Mouse (Mus musculus): Measurements from ENCODE around the gene Lrrc8d. TPM values are rescaled to one million over a fixed set of nuclear protein-coding genes. Genes with fewer than 3 reads are reported as not detected.

Gene Lrrc8d
- polyA plus RNA-seq, 1 experiment from 2014 or later: 24.7 TPM

DNA sequence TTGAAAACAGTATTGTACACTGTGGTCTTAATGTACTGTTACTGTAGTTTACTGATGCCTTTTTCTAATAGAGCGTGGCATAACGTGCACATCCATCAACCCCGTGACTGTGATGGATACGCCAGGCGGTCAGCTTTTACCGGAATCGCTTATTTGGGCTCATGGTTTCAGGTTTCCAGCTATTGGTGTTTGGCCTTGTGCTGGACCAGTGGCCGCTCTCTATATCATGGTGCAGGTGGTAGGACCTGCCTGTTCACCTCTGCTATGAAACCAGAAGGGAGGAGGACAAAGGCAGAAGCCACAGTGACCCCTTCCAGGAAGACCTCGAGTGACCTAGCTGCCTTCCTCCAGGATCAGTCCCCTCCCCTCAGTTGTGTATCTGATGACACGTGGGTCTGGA is 85.0 kb downstream of the Lrrc8d start:
- Histone ChIP-seq H3K9ac (ENCODE audit: low read depth, low read length) (no peak overlapping the region), H3K36me3 (ENCODE audit: control insufficient read depth, insufficient read depth, low read length) (no peaks in the 10 kb centered on the region), H3K4me2 (replicated peaks; ENCODE audit: low read depth, low read length) (no peak overlapping the region), H3K27ac (ENCODE audit: low read depth, low read length) (no peak overlapping the region), H3K4me3 (ENCODE audit: low read depth, low read length) (no peak overlapping the region), H3K4me1 (replicated peaks; ENCODE audit: control insufficient read depth, insufficient read depth, low read length) (no peaks in the 10 kb centered on the region), H3K27me3 (ENCODE audit: control insufficient read depth, insufficient read depth, low read length) (no peaks in the 10 kb centered on the region), H3K9me3 (ENCODE audit: control insufficient read depth, low read length) (no peaks in the 10 kb centered on the region)
- 74% methylated on average over 10 of the region's 10 CpGs for WGBS
- DNase-seq (ENCODE audit: low spot score): no peak
- ATAC-seq (ENCODE audit: low FRiP score): no peak

- ATAC-seq (ENCODE audit: low FRiP score) (no peak), DNase-seq (ENCODE audit: low spot score) (no peak)
- WGBS: 81% methylated on average over 10 of the region's 10 CpGs
- H3K4me2 ChIP-seq (replicated peaks; ENCODE audit: low read depth, low read length): no peak overlapping the region
- no peaks in the 10 kb centered on the region for H3K4me1 ChIP-seq (replicated peaks; ENCODE audit: control insufficient read depth, insufficient read depth, low read length)
- no peak overlapping the region for H3K27ac ChIP-seq (ENCODE audit: low read depth, low read length)
- no peaks in the 10 kb centered on the region for H3K27me3 ChIP-seq (ENCODE audit: control insufficient read depth, insufficient read depth, low read length)
- H3K4me3 ChIP-seq (ENCODE audit: low read depth, low read length): no peak overlapping the region
- no peak overlapping the region for H3K9ac ChIP-seq (ENCODE audit: low read depth, low read length)
- H3K36me3 ChIP-seq (ENCODE audit: control insufficient read depth, insufficient read depth, low read length): no peaks in the 10 kb centered on the region
- no peaks in the 10 kb centered on the region for H3K9me3 ChIP-seq (ENCODE audit: control insufficient read depth, low read length)
These were observed 87.8 kb downstream of the Lrrc8d start for GRCm38 (mm10) chr5:105787577-105787976.

- Histone ChIP-seq H3K4me2 (replicated peaks; ENCODE audit: low read depth, low read length) (no peak overlapping the region), H3K36me3 (ENCODE audit: control insufficient read depth, insufficient read depth, low read length) (no peaks in the 10 kb centered on the region), H3K9me3 (ENCODE audit: control insufficient read depth, low read length) (no peaks in the 10 kb centered on the region), H3K27me3 (ENCODE audit: control insufficient read depth, insufficient read depth, low read length) (no peaks in the 10 kb centered on the region), H3K27ac (ENCODE audit: low read depth, low read length) (no peak overlapping the region), H3K4me3 (ENCODE audit: low read depth, low read length) (no peak overlapping the region), H3K9ac (ENCODE audit: low read depth, low read length) (no peak overlapping the region), H3K4me1 (replicated peaks; ENCODE audit: control insufficient read depth, insufficient read depth, low read length) (0 out of 2 replicates have a peak, but pooled peaks cover 3% of the 10 kb centered on the region)
- DNase-seq (ENCODE audit: low spot score) (no peak), ATAC-seq (ENCODE audit: low FRiP score) (no peak)
- WGBS: 84% methylated on average over 5 of the region's 5 CpGs
These were observed 90.0 kb downstream of the Lrrc8d start for GRCm38 (mm10) chr5:105789801-105790200.

DNA sequence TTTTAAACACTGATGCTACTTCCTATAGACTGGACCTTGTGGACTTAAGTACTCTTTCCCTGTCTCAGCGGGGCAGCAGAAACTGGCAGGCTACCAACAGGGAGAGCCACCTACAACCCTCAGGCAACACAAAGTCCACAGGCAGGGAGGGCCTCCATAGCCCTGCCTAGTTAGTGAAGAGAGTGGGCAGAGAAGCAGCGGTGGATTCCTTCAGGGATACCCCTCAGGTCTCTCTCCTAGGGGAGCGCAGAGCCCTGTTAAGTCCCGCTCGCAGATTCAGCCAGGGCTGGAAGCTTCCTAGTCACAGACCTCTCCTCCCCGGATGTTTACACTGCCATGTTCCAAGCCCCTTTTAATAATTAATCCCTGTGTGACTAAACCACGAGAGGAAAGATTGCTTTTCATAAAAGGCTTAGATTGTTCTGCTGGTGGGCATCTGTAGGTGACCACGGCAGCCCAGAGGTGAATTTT is 92.6 kb downstream of the Lrrc8d start:
- H3K4me3 ChIP-seq (ENCODE audit: low read depth, low read length): no peak overlapping the region
- peak overlapping the region; percentile 37; the same call in 1 of the 2 replicates for H3K9ac ChIP-seq (ENCODE audit: low read depth, low read length)
- ATAC-seq (ENCODE audit: low FRiP score): peak; percentile 31; the same call in 1 of the 2 replicates
- no peak overlapping the region for H3K4me2 ChIP-seq (replicated peaks; ENCODE audit: low read depth, low read length)
- no peak overlapping the region for H3K27ac ChIP-seq (ENCODE audit: low read depth, low read length)
- 0 out of 2 replicates have a peak, but pooled peaks cover 3% of the 10 kb centered on the region for H3K4me1 ChIP-seq (replicated peaks; ENCODE audit: control insufficient read depth, insufficient read depth, low read length)
- H3K9me3 ChIP-seq (ENCODE audit: control insufficient read depth, low read length): no peaks in the 10 kb centered on the region
- WGBS: 36% methylated on average over 8 of the region's 8 CpGs
- H3K27me3 ChIP-seq (ENCODE audit: control insufficient read depth, insufficient read depth, low read length): no peaks in the 10 kb centered on the region
- no peak for DNase-seq (ENCODE audit: low spot score)
- H3K36me3 ChIP-seq (ENCODE audit: control insufficient read depth, insufficient read depth, low read length): no peaks in the 10 kb centered on the region

- Histone ChIP-seq H3K4me2 (replicated peaks; ENCODE audit: low read depth, low read length) (no peak overlapping the region), H3K4me3 (ENCODE audit: low read depth, low read length) (no peak overlapping the region), H3K9me3 (ENCODE audit: control insufficient read depth, low read length) (no peaks in the 10 kb centered on the region), H3K36me3 (ENCODE audit: control insufficient read depth, insufficient read depth, low read length) (no peaks in the 10 kb centered on the region), H3K27ac (ENCODE audit: low read depth, low read length) (no peak overlapping the region), H3K9ac (ENCODE audit: low read depth, low read length) (0 out of 2 replicates have a peak overlapping the region, but pooled peaks have one; percentile 4), H3K27me3 (ENCODE audit: control insufficient read depth, insufficient read depth, low read length) (no peaks in the 10 kb centered on the region), H3K4me1 (replicated peaks; ENCODE audit: control insufficient read depth, insufficient read depth, low read length) (0 out of 2 replicates have a peak, but pooled peaks cover 3% of the 10 kb centered on the region)
- ATAC-seq (ENCODE audit: low FRiP score) (peak; percentile 68; the same call in 1 of the 2 replicates), DNase-seq (ENCODE audit: low spot score) (peak; percentile 38)
- WGBS: 38% methylated on average over 13 of the region's 13 CpGs
These were observed 93.2 kb downstream of the Lrrc8d start for GRCm38 (mm10) chr5:105792853-105793547.

DNA sequence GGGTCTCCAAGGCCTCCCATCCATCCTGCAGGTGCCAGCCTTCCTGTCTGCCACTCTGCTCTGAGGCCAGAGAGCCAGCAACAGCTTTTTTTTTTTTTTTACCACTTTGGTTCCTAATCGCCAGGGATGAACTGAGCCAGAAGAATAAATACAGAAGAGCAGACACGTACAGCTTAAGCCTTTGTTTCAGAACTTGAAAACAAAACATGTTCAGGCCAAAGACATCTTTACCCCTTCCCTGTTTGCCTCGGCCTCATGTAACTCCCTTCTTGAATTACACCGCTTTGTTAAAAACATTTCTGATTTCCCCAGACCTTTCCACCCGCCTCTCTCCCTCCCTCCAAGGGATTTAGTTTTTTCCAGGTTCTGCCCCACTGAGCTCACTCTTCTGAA is 93.8 kb downstream of the Lrrc8d start:
- H3K4me2 ChIP-seq (replicated peaks; ENCODE audit: low read depth, low read length): no peak overlapping the region
- H3K36me3 ChIP-seq (ENCODE audit: control insufficient read depth, insufficient read depth, low read length): no peaks in the 10 kb centered on the region
- no peak overlapping the region for H3K4me3 ChIP-seq (ENCODE audit: low read depth, low read length)
- WGBS: 49% methylated on average over 5 of the region's 5 CpGs
- H3K9ac ChIP-seq (ENCODE audit: low read depth, low read length): no peak overlapping the region
- no peak overlapping the region for H3K27ac ChIP-seq (ENCODE audit: low read depth, low read length)
- ATAC-seq (ENCODE audit: low FRiP score) (0 out of 2 replicates have a peak, but pooled peaks have one; percentile 15), DNase-seq (ENCODE audit: low spot score) (no peak)
- H3K9me3 ChIP-seq (ENCODE audit: control insufficient read depth, low read length): no peaks in the 10 kb centered on the region
- H3K27me3 ChIP-seq (ENCODE audit: control insufficient read depth, insufficient read depth, low read length): no peaks in the 10 kb centered on the region
- H3K4me1 ChIP-seq (replicated peaks; ENCODE audit: control insufficient read depth, insufficient read depth, low read length): 0 out of 2 replicates have a peak, but pooled peaks cover 3% of the 10 kb centered on the region

DNA sequence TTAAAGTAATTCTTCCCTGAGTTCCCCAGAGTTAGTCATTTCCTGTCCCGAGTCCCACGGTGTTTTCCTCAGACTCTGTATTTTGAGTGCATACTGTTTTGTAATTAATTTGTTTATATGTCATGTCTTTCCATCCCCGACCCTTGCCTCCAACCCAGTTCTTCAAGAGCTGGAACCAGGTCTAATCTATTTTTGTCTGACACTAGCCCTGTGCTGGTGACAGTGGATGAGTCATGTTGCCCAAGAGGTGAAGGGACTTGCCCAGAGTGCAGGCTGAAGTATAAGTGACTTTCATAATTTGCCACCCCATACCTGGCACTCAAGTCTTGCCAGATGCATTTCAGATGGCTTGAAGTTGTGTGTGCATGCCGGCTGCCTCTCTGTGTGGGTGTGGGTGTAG is 98.7 kb downstream of the Lrrc8d start:
- DNase-seq (ENCODE audit: low spot score): no peak
- H3K27me3 ChIP-seq (ENCODE audit: control insufficient read depth, insufficient read depth, low read length): no peaks in the 10 kb centered on the region
- WGBS: 88% methylated on average over 4 of the region's 4 CpGs
- no peaks in the 10 kb centered on the region for H3K36me3 ChIP-seq (ENCODE audit: control insufficient read depth, insufficient read depth, low read length)
- H3K9ac ChIP-seq (ENCODE audit: low read depth, low read length): no peak overlapping the region
- no peak overlapping the region for H3K4me2 ChIP-seq (replicated peaks; ENCODE audit: low read depth, low read length)
- H3K4me3 ChIP-seq (ENCODE audit: low read depth, low read length): no peak overlapping the region
- H3K27ac ChIP-seq (ENCODE audit: low read depth, low read length): no peak overlapping the region
- ATAC-seq (ENCODE audit: low FRiP score): no peak
- H3K9me3 ChIP-seq (ENCODE audit: control insufficient read depth, low read length): no peaks in the 10 kb centered on the region
- no peaks in the 10 kb centered on the region for H3K4me1 ChIP-seq (replicated peaks; ENCODE audit: control insufficient read depth, insufficient read depth, low read length)

DNA sequence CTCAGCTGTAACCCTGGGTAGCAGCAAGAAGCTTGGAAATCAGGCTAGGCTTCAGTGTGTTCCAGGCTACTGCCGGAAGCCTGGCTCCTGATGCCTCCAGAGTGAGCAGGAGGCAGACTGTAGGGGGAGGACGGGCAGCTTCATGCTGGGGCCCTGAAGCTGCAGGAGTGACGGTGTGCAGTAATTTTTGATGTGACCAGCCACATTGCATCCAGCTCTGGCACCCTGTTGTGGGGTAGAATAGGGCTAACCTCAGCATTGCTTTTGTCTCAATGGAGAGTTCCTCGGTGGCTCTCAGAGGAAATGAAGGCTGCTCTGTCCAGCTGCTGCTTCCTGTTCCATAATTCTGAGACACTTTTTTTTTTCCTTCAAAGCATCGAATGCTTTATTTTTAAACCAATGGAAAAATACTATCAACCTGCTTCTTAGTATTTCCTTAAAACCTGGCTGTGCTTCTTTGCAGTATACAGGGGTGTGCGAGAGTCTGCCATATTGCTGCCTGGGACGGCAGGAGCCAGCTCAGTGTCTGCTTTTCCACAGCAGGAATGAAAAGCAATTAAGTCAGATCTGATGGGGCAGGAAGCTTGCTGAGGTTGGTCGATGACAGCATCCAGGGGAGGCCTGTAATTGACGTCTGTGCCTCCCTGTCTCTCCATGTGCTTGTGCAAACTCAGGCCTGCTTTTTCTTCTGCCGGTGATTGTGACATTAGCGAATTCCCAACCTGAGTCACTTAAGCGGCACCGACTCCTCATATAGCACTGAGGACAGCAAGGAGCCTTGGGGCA is 100.3 kb downstream of the Lrrc8d start:
- H3K9ac ChIP-seq (ENCODE audit: low read depth, low read length): no peak overlapping the region
- no peak overlapping the region for H3K4me3 ChIP-seq (ENCODE audit: low read depth, low read length)
- peak; percentile 68 for ATAC-seq (ENCODE audit: low FRiP score)
- H3K27ac ChIP-seq (ENCODE audit: low read depth, low read length): peak overlapping the region; percentile 75
- H3K4me1 ChIP-seq (replicated peaks; ENCODE audit: control insufficient read depth, insufficient read depth, low read length): no peaks in the 10 kb centered on the region
- no peaks in the 10 kb centered on the region for H3K36me3 ChIP-seq (ENCODE audit: control insufficient read depth, insufficient read depth, low read length)
- peak; percentile 25 for DNase-seq (ENCODE audit: low spot score)
- H3K4me2 ChIP-seq (replicated peaks; ENCODE audit: low read depth, low read length): no peak overlapping the region
- WGBS: 32% methylated on average over 13 of the region's 13 CpGs
- no peaks in the 10 kb centered on the region for H3K27me3 ChIP-seq (ENCODE audit: control insufficient read depth, insufficient read depth, low read length)
- H3K9me3 ChIP-seq (ENCODE audit: control insufficient read depth, low read length): no peaks in the 10 kb centered on the region

Measured in hindbrain, embryonic 11.5 days (tissue).